ENCODE assay signal across 7 mouse cellular contexts in genomic region chr16:46094478-46094877, GRCm38 (mm10). TPM values are rescaled to one million over a fixed set of nuclear protein-coding genes. Genes with fewer than 3 reads are reported as not detected.
A peak's percentile ranks its signal among the peaks of the same experiment; 100 is the strongest.
DNase-seq lines count a peak whose midpoint lies in the region; ATAC-seq and TF ChIP-seq lines count a peak whose summit lies in the region.

No protein-coding gene starts in this region.

- ATAC-seq in midbrain, postnatal 0 days (ENCODE audit: low FRiP score), result no peak
- no peak for ATAC-seq in midbrain, embryonic 14.5 days (ENCODE audit: low FRiP score, low TSS enrichment)
- 0 out of 2 replicates have a peak, but pooled peaks have one; percentile 45 for ATAC-seq in heart, embryonic 12.5 days (ENCODE audit: insufficient number of reproducible peaks, low FRiP score)
- ATAC-seq in erythroid progenitor cell, adult 5-6 weeks (replicated peaks; ENCODE audit: low FRiP score, poor library complexity, severe bottlenecking), result no peak
- ATAC-seq in forebrain, embryonic 11.5 days (replicated peaks; ENCODE audit: low FRiP score), result no peak

- no peaks in the 10 kb centered on the region for H3K9me3 ChIP-seq in midbrain, postnatal 0 days (ENCODE audit: low read length)
- no peaks in the 10 kb centered on the region for H3K9me3 ChIP-seq in midbrain, embryonic 14.5 days (ENCODE audit: control insufficient read depth, low read length)
- no peaks in the 10 kb centered on the region for H3K9me3 ChIP-seq in heart, embryonic 12.5 days (replicated peaks)
- no peaks in the 10 kb centered on the region for H3K9me3 ChIP-seq in forebrain, embryonic 11.5 days (ENCODE audit: control insufficient read depth, low read length)

- no peaks in the 10 kb centered on the region for H3K27me3 ChIP-seq in midbrain, postnatal 0 days (ENCODE audit: insufficient read depth, low read length)
- H3K27me3 ChIP-seq in midbrain, embryonic 14.5 days (ENCODE audit: control insufficient read depth, insufficient read depth, low read length), result no peaks in the 10 kb centered on the region
- H3K27me3 ChIP-seq in heart, embryonic 12.5 days (replicated peaks), result no peaks in the 10 kb centered on the region
- H3K27me3 ChIP-seq in forebrain, embryonic 11.5 days (ENCODE audit: control insufficient read depth, insufficient read depth, low read length), result no peaks in the 10 kb centered on the region

- 61% methylated on average over 2 of the region's 2 CpGs for WGBS in midbrain, postnatal 0 days
- WGBS in midbrain, embryonic 14.5 days, result 87% methylated on average over 2 of the region's 2 CpGs
- WGBS in heart, embryonic 12.5 days, result 56% methylated on average over 2 of the region's 2 CpGs
- 84% methylated on average over 2 of the region's 2 CpGs for WGBS in forebrain, embryonic 11.5 days

- TF ChIP-seq CTCF in midbrain, postnatal 0 days (IDR thresholded peaks at IDR 0.05), result no peak

- H3K4me3 ChIP-seq in midbrain, postnatal 0 days (ENCODE audit: low read depth, low read length), result no peak overlapping the region
- no peak overlapping the region for H3K4me3 ChIP-seq in midbrain, embryonic 14.5 days (replicated peaks; ENCODE audit: low read depth, low read length)
- H3K4me3 ChIP-seq in heart, embryonic 12.5 days, result no peak overlapping the region
- no peak overlapping the region for H3K4me3 ChIP-seq in forebrain, embryonic 11.5 days (ENCODE audit: low read depth, low read length)

- H3K27ac ChIP-seq in midbrain, postnatal 0 days (ENCODE audit: low read depth, low read length), result no peak overlapping the region
- no peak overlapping the region for H3K27ac ChIP-seq in midbrain, embryonic 14.5 days (replicated peaks; ENCODE audit: low read depth, low read length)
- no peak overlapping the region for H3K27ac ChIP-seq in heart, embryonic 12.5 days (ENCODE audit: poor library complexity, severe bottlenecking)
- H3K27ac ChIP-seq in forebrain, embryonic 11.5 days (ENCODE audit: low read depth, low read length), result no peak overlapping the region

- H3K9ac ChIP-seq in midbrain, postnatal 0 days (replicated peaks; ENCODE audit: low read length, poor library complexity, severe bottlenecking), result no peak overlapping the region
- H3K9ac ChIP-seq in midbrain, embryonic 14.5 days (replicated peaks; ENCODE audit: low read length), result no peak overlapping the region
- no peak overlapping the region for H3K9ac ChIP-seq in heart, embryonic 12.5 days
- no peak overlapping the region for H3K9ac ChIP-seq in forebrain, embryonic 11.5 days (ENCODE audit: low read length)

- no peaks in the 10 kb centered on the region for H3K36me3 ChIP-seq in midbrain, postnatal 0 days (ENCODE audit: insufficient read depth, low read length)
- H3K36me3 ChIP-seq in midbrain, embryonic 14.5 days (ENCODE audit: control insufficient read depth, insufficient read depth, low read length), result no peaks in the 10 kb centered on the region
- H3K36me3 ChIP-seq in heart, embryonic 12.5 days, result no peaks in the 10 kb centered on the region
- H3K36me3 ChIP-seq in forebrain, embryonic 11.5 days (ENCODE audit: control insufficient read depth, insufficient read depth, low read length), result no peaks in the 10 kb centered on the region

- DNase-seq in midbrain, postnatal 0 days (ENCODE audit: low spot score), result peak; percentile 65
- DNase-seq in midbrain, embryonic 14.5 days, result no peak
- DNase-seq in cerebellum, postnatal 25 days, result peak; percentile 47 to 62
- peak; percentile 53 to 59 for DNase-seq in lung, adult 18-20 months
- DNase-seq in forebrain, embryonic 11.5 days (ENCODE audit: low spot score), result no peak

- no peak overlapping the region for H3K4me2 ChIP-seq in midbrain, postnatal 0 days (ENCODE audit: low read depth, low read length, poor library complexity, severe bottlenecking)
- H3K4me2 ChIP-seq in midbrain, embryonic 14.5 days (ENCODE audit: low read length), result no peak overlapping the region
- no peak overlapping the region for H3K4me2 ChIP-seq in heart, embryonic 12.5 days
- no peak overlapping the region for H3K4me2 ChIP-seq in forebrain, embryonic 11.5 days (ENCODE audit: low read depth, low read length, severe bottlenecking)

- no peaks in the 10 kb centered on the region for H3K4me1 ChIP-seq in midbrain, postnatal 0 days (ENCODE audit: insufficient read depth, low read length)
- no peaks in the 10 kb centered on the region for H3K4me1 ChIP-seq in midbrain, embryonic 14.5 days (ENCODE audit: control insufficient read depth, insufficient read depth, low read length)
- peaks cover 13% of the 10 kb centered on the region for H3K4me1 ChIP-seq in heart, embryonic 12.5 days (replicated peaks)
- no peaks in the 10 kb centered on the region for H3K4me1 ChIP-seq in forebrain, embryonic 11.5 days (replicated peaks; ENCODE audit: control insufficient read depth, insufficient read depth, low read length)

RNA-seq across cellular contexts. Expression of gene Cd96, which starts 25.6 kb away (rescaled TPM):
- total RNA-seq in midbrain, postnatal 0 days (2014; rRNA removed), result not detected in 2 replicates
- 0.11 and 0.17 TPM in 2 replicates for polyA plus RNA-seq in midbrain, postnatal 0 days (2015; fragmentation: Nextera tagmentation; extraction: Ambion mirVana)
- 0.12 and 0.13 TPM in 2 replicates for polyA plus RNA-seq in midbrain, embryonic 14.5 days (2014; fragmentation: Nextera tagmentation; extraction: Ambion mirVana)
- not detected in 2 replicates for polyA plus RNA-seq in heart, embryonic 12.5 days (2016; fragmentation: Nextera tagmentation; extraction: Ambion mirVana)
- total RNA-seq in erythroid progenitor cell, adult 5-6 weeks (2015; ENCODE audit: low replicate concordance), result 0.42 and 2.9 TPM in 2 replicates
- total RNA-seq in erythroid progenitor cell, adult 5-6 weeks (2017; ENCODE audit: low replicate concordance), result 1.4 and 4.2 TPM in 2 replicates
- polyA plus RNA-seq in forebrain, embryonic 11.5 days (2014; fragmentation: Nextera tagmentation; extraction: Ambion mirVana), result not detected in 2 replicates

Comparison
In these comparisons a context has a peak if more than half of its experiments do, and no peak if none do; other contexts are left out.
1. DNase-seq: peak in midbrain, postnatal 0 days (single experiment), cerebellum, postnatal 25 days (2 of 2) and lung, adult 18-20 months (2 of 2); none in midbrain, embryonic 14.5 days (single experiment) and forebrain, embryonic 11.5 days (single experiment).